Mouse (Mus musculus) heart, embryonic 14.5 days (tissue): Measurements from ENCODE around the gene Frrs1. TPM values are rescaled to one million over a fixed set of nuclear protein-coding genes. Genes with fewer than 3 reads are reported as not detected.

Experiments
- ATAC-seq: fragments of 200-750 bp; cut with Nextera tagmentation; 2 replicates; pipeline ENCODE4 v1.8.0; 2017; ENCODE audit warnings: low read depth, moderate TSS enrichment; ENCODE audit not compliant: insufficient number of reproducible peaks, insufficient read depth, low FRiP score
- H3K27ac ChIP-seq, 2 experiments: fragments of 200-500 bp in 1 of 2; fragments of 300-500 bp in 1 of 2; sonication (generic) in 1 of 2; replicated peaks in 1 of 2; 2 replicates each; pipeline ENCODE4 v1.5.1; 2012 to 2014; ENCODE audit warnings: low read depth in 2 of 2, low read length in 2 of 2, control low read depth in 1 of 2, mild to moderate bottlenecking in 1 of 2, mixed read lengths in 1 of 2; ENCODE audit not compliant: control insufficient read depth in 1 of 2, insufficient read depth in 1 of 2
- H3K27me3 ChIP-seq: fragments of 300-500 bp; sonication (generic); 2 replicates; pipeline ENCODE4 v1.6.1; 2014; ENCODE audit warnings: mild to moderate bottlenecking, low read length, control low read depth; ENCODE audit not compliant: control insufficient read depth, insufficient read depth
- H3K36me3 ChIP-seq: fragments of 300-500 bp; sonication (generic); 2 replicates; pipeline ENCODE4 v1.6.1; 2014; ENCODE audit warnings: mild to moderate bottlenecking, control low read depth, low read length, mixed read lengths; ENCODE audit not compliant: control insufficient read depth, insufficient read depth
- H3K4me1 ChIP-seq, 2 experiments: fragments of 200-500 bp in 1 of 2; fragments of 300-500 bp in 1 of 2; sonication (generic) in 1 of 2; 2 replicates each; pipeline ENCODE4 v1.6.1; 2012 to 2014; ENCODE audit warnings: low read length in 2 of 2, control low read depth in 1 of 2, mixed read lengths in 1 of 2; ENCODE audit not compliant: control insufficient read depth in 2 of 2, insufficient read depth in 2 of 2
- H3K4me2 ChIP-seq: fragments of 300-500 bp; sonication (generic); 2 replicates; pipeline ENCODE4 v1.6.1; 2014; ENCODE audit warnings: mild to moderate bottlenecking, low read length
- H3K4me3 ChIP-seq, 2 experiments: fragments of 200-500 bp in 1 of 2; fragments of 300-500 bp in 1 of 2; sonication (generic) in 1 of 2; 2 replicates each; pipeline ENCODE4 v1.5.1; 2012 to 2014; ENCODE audit warnings: low read length in 2 of 2, mild to moderate bottlenecking in 2 of 2, control low read depth in 1 of 2, low read depth in 1 of 2, moderate library complexity in 1 of 2; ENCODE audit not compliant: control insufficient read depth in 1 of 2, insufficient read depth in 1 of 2
- H3K9ac ChIP-seq: fragments of 300-500 bp; sonication (generic); 2 replicates; pipeline ENCODE4 v1.6.1; 2014; ENCODE audit warnings: mild to moderate bottlenecking, low read length
- H3K9me3 ChIP-seq: fragments of 300-500 bp; sonication (generic); 2 replicates; pipeline ENCODE4 v1.6.1; 2016; ENCODE audit warnings: low read length, control low read depth; ENCODE audit not compliant: control insufficient read depth
- WGBS: fragments of 180-500 bp; shearing (Covaris S2); extraction: QIAGEN DNeasy Blood & Tissue Kit; methylation state at CpG from one replicate; pipeline ENCODE4 v1.1.7; 2014; 5-methylcytosine and 5-hydroxymethylcytosine counted together
- polyA plus RNA-seq: library from polyadenylated mRNA; unstranded; fragments of >200 nt; fragmentation: Nextera tagmentation; extraction: Ambion mirVana; gene quantifications from 2 replicates; pipeline ENCODE4 v1.2.1, GENCODE M21; 2014

The Frrs1 gene
- polyA plus RNA-seq, 1 experiment from 2014 or later = 24.7 TPM

DNA sequence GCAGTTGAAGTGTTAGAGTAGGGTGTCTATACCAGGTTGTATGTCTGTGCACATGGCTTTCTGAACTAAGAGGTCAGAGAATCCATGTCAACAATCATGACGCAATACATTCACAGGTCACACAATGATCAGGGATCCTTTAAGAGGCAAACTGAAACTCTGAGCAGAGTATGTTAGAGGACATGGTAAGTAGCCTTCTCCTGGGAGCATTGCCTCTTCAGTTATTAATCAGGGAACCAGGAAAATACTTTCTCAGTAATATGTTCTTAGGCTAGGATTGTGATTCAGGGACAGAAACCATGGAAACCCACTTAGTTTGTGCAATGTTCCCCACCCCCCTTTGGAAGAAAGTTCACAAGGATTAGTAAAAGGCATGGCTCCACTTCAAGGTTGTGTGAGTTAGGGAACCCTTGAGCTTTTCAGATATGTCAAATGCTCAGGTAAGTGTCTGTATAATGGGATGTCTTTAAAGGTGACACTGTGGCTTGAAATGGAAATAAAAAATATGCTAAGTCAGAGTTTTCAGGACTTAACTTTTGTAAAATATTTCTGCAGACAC, 82.4 kb downstream of the Frrs1 start:
- Histone ChIP-seq H3K4me2 (no peak overlapping the region), H3K4me1 (peaks cover 19 to 43% of the 10 kb centered on the region in 2 experiments), H3K27me3 (no peaks in the 10 kb centered on the region), H3K9me3 (no peaks in the 10 kb centered on the region), H3K4me3 (no peak overlapping the region), H3K27ac (peak overlapping the region; percentile 47 to 58), H3K36me3 (0 out of 2 replicates have a peak, but pooled peaks cover 3% of the 10 kb centered on the region), H3K9ac (no peak overlapping the region)
- 78% methylated on average over 1 of the region's 1 CpGs for WGBS
- ATAC-seq = no peak

- no peak overlapping the region for H3K9ac ChIP-seq
- H3K27me3 ChIP-seq = no peaks in the 10 kb centered on the region
- H3K9me3 ChIP-seq = no peaks in the 10 kb centered on the region
- H3K4me2 ChIP-seq = no peak overlapping the region
- 84% methylated on average over 6 of the region's 6 CpGs for WGBS
- H3K27ac ChIP-seq = peak overlapping the region; percentile 69 to 88; a peak in 3 of 4 replicates
- no peak for ATAC-seq
- peaks cover 19 to 43% of the 10 kb centered on the region in 2 experiments for H3K4me1 ChIP-seq
- 0 out of 2 replicates have a peak, but pooled peaks cover 3% of the 10 kb centered on the region for H3K36me3 ChIP-seq
- no peak overlapping the region for H3K4me3 ChIP-seq
Observed at GRCm38 (mm10) chr3:116942751-116943150, 83.5 kb downstream of the Frrs1 start.

DNA sequence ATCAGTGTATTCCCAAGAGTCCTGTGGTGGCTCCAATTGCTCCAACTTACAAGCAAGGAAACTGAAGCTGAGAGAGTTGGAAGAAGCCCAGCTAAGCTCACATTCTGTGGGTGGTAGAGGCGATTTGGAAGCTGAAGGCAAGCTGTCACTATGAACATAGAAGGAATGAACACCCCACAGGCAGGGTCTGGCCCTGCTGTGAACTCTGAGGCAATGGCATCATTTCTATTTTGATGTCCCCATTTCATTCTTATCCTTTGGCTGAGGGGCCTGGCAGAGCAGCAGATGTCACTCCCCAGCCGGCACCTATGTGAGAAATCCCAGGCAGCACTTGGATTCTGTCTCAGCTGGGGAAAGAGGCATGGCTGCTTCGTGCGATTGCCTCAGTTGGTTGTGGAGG, 84.2 kb downstream of the Frrs1 start:
- H3K4me2 ChIP-seq = 0 out of 2 replicates have a peak overlapping the region, but pooled peaks have one; percentile 6
- H3K9ac ChIP-seq = no peak overlapping the region; the same call in 1 of the 2 replicates
- H3K9me3 ChIP-seq = no peaks in the 10 kb centered on the region
- no peaks in the 10 kb centered on the region for H3K27me3 ChIP-seq
- H3K4me1 ChIP-seq = peaks cover 19 to 43% of the 10 kb centered on the region in 2 experiments
- H3K4me3 ChIP-seq = no peak overlapping the region
- H3K36me3 ChIP-seq = 0 out of 2 replicates have a peak, but pooled peaks cover 3% of the 10 kb centered on the region
- WGBS = 27% methylated on average over 4 of the region's 4 CpGs
- peak overlapping the region; percentile 69 to 88 for H3K27ac ChIP-seq
- peak; percentile 61 for ATAC-seq

GRCm38 (mm10) chr3:116946476-116946875, 87.2 kb downstream of the Frrs1 start:
- Histone ChIP-seq H3K27me3 (no peaks in the 10 kb centered on the region), H3K36me3 (no peaks in the 10 kb centered on the region), H3K27ac (no peak overlapping the region), H3K4me2 (no peak overlapping the region), H3K4me3 (no peak overlapping the region), H3K9me3 (no peaks in the 10 kb centered on the region), H3K9ac (no peak overlapping the region), H3K4me1 (peaks cover 17 to 32% of the 10 kb centered on the region in 2 experiments)
- 82% methylated on average over 4 of the region's 4 CpGs for WGBS
- no peak for ATAC-seq

DNA sequence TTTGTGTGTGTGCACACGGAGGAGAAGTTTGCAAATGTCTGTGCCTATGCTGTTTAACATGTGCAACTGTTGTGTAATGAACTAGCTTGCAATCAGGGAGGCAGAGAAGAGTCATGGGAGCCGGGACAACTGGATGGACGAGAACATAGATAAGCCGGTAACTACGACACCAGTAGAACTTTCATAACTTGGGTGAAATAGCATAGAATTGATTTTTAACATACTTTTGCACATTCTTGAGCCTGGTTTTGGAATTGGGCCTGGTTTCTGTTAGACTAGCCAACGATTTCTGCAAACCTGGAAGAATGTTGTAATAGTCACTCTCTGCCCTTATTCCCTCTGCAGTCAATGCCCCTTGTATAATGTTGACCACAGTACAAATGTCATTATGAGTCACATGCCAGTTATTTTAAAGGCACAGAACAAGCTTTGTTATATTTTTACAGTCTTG, 91.4 kb downstream of the Frrs1 start:
- H3K4me1 ChIP-seq = peaks cover 0 to 3% of the 10 kb centered on the region in 2 experiments; a peak in 1 of 4 replicates
- H3K27ac ChIP-seq = no peak overlapping the region
- no peaks in the 10 kb centered on the region for H3K36me3 ChIP-seq
- no peaks in the 10 kb centered on the region for H3K9me3 ChIP-seq
- WGBS = 76% methylated on average over 6 of the region's 6 CpGs
- no peak overlapping the region for H3K4me3 ChIP-seq
- no peak overlapping the region for H3K4me2 ChIP-seq
- H3K27me3 ChIP-seq = no peaks in the 10 kb centered on the region
- H3K9ac ChIP-seq = no peak overlapping the region
- ATAC-seq = no peak

- Histone ChIP-seq H3K4me1 (peaks cover 0 to 3% of the 10 kb centered on the region in 2 experiments; a peak in 1 of 4 replicates), H3K36me3 (no peaks in the 10 kb centered on the region), H3K27me3 (no peaks in the 10 kb centered on the region), H3K9me3 (no peaks in the 10 kb centered on the region), H3K27ac (peak overlapping the region in 1 of 2 experiments; percentile 8; a peak in 1 of 4 replicates), H3K4me2 (no peak overlapping the region), H3K4me3 (no peak overlapping the region), H3K9ac (no peak overlapping the region)
- no peak for ATAC-seq
- 56% methylated on average over 3 of the region's 3 CpGs for WGBS
Observed at GRCm38 (mm10) chr3:116951489-116951888, 92.2 kb downstream of the Frrs1 start.

DNA sequence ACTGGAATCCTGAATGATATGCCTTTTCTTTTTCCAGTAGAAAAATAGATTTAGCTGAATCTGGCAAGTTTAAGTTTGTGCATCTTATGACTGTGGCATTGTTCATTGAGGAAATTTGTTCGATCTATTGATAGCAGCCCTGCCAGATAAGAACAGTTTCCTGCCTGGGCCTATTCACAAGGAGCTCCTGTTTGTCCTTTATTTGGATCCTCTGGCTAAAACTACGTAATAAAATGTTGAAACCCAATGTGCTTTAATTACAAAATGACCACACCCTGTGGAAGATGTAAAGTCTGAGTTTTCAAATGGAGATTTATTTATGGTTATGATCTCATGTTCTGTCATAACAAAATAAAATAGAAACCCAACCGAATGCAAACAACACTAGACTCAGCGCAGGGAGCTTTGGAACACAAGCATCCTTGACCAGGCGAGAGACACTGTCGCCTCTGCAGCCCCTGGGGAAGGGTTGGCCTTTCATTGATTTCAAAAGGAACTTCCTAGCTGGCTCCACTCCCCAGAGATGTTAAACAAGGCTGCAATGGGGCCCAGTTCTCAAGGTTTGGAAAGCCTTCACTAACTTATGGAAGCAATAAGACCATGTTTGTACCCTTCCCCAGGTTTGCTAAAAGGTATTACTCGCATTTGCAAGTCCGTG, 93.1 kb downstream of the Frrs1 start:
- H3K4me2 ChIP-seq = no peak overlapping the region
- H3K4me1 ChIP-seq = peaks cover 0 to 3% of the 10 kb centered on the region in 2 experiments; a peak in 1 of 4 replicates
- H3K27me3 ChIP-seq = no peaks in the 10 kb centered on the region
- no peaks in the 10 kb centered on the region for H3K36me3 ChIP-seq
- H3K9ac ChIP-seq = no peak overlapping the region
- no peak overlapping the region for H3K4me3 ChIP-seq
- peak overlapping the region in 1 of 2 experiments; percentile 19; a peak in 1 of 4 replicates for H3K27ac ChIP-seq
- ATAC-seq = no peak
- WGBS = 72% methylated on average over 8 of the region's 8 CpGs
- no peaks in the 10 kb centered on the region for H3K9me3 ChIP-seq
